Mouse (Mus musculus) liver, embryonic 12.5 days (tissue): ENCODE data around the gene Tbc1d14. TPM values are rescaled to one million over a fixed set of nuclear protein-coding genes. Genes with fewer than 3 reads are reported as not detected.
A peak's percentile ranks its signal among the peaks of the same experiment; 100 is the strongest.

ENCODE experiments used
- ATAC-seq: fragments of 200-750 bp; cut with Nextera tagmentation; 2 replicates; pipeline ENCODE4 v1.8.0; 2017; ENCODE audit warnings: moderate number of reproducible peaks, mild to moderate bottlenecking, moderate library complexity
- H3K27ac ChIP-seq: fragments of 300-500 bp; sonication (generic); 2 replicates; pipeline ENCODE4 v1.5.1; 2016; ENCODE audit warnings: mild to moderate bottlenecking
- H3K27me3 ChIP-seq: fragments of 300-500 bp; sonication (generic); replicated peaks from 2 replicates; pipeline ENCODE4 v1.6.1; 2016; ENCODE audit warnings: mild to moderate bottlenecking, moderate library complexity
- H3K36me3 ChIP-seq: fragments of 300-500 bp; sonication (generic); 2 replicates; pipeline ENCODE4 v1.6.1; 2016; ENCODE audit warnings: mild to moderate bottlenecking, moderate library complexity
- H3K4me1 ChIP-seq: fragments of 300-500 bp; sonication (generic); 2 replicates; pipeline ENCODE4 v1.6.1; 2016
- H3K4me2 ChIP-seq: fragments of 300-500 bp; sonication (generic); 2 replicates; pipeline ENCODE4 v1.6.1; 2016; ENCODE audit warnings: mild to moderate bottlenecking, moderate library complexity
- H3K4me3 ChIP-seq: fragments of 300-500 bp; sonication (generic); 2 replicates; pipeline ENCODE4 v1.5.1; 2016; ENCODE audit warnings: mild to moderate bottlenecking, moderate library complexity
- H3K9ac ChIP-seq: fragments of 300-500 bp; sonication (generic); 2 replicates; pipeline ENCODE4 v1.6.1; 2016; ENCODE audit warnings: mild to moderate bottlenecking, moderate library complexity
- H3K9me3 ChIP-seq: fragments of 300-500 bp; sonication (generic); replicated peaks from 2 replicates; pipeline ENCODE4 v1.6.1; 2016; ENCODE audit warnings: mild to moderate bottlenecking, moderate library complexity
- WGBS: fragments of 180-500 bp; shearing (Covaris S2); methylation state at CpG from one replicate; pipeline ENCODE4 v1.1.7; 2016; ENCODE audit not compliant: insufficient replicate concordance; 5-methylcytosine and 5-hydroxymethylcytosine counted together
- polyA plus RNA-seq: library from polyadenylated mRNA; unstranded; fragments of >200 nt; fragmentation: Nextera tagmentation; extraction: Ambion mirVana; gene quantifications from 2 replicates; pipeline ENCODE4 v1.2.1, GENCODE M21; 2016

Gene Tbc1d14
- polyA plus RNA-seq, 1 experiment from 2014 or later = 15.4 TPM

DNA sequence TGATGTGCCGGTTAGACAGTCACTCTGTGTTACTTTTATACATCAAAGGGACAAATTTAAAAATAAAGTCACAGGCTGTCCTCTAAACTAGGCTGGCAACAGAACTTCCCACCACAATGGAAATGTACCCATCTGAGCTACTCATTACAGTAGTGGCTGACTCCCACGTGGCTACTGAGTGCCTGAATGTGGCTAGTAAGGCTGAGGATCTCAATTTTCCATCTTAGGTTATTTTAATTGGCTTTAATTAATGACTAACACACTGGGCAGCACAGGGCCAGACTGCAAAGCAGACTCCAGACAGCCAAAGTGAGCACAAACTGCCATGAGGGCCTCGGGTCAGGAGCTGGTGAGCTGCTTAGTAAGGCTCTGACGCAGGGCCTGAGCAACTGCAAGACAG, 31.6 kb downstream of the Tbc1d14 start:
- no peak overlapping the region for H3K27ac ChIP-seq
- H3K9ac ChIP-seq = no peak overlapping the region
- no peak overlapping the region for H3K4me2 ChIP-seq
- H3K27me3 ChIP-seq = no peaks in the 10 kb centered on the region
- H3K36me3 ChIP-seq = no peaks in the 10 kb centered on the region
- no peak overlapping the region for H3K4me3 ChIP-seq
- WGBS = 79% methylated on average over 4 of the region's 4 CpGs
- ATAC-seq = no peak
- H3K9me3 ChIP-seq = no peaks in the 10 kb centered on the region
- peaks cover 66% of the 10 kb centered on the region for H3K4me1 ChIP-seq

DNA sequence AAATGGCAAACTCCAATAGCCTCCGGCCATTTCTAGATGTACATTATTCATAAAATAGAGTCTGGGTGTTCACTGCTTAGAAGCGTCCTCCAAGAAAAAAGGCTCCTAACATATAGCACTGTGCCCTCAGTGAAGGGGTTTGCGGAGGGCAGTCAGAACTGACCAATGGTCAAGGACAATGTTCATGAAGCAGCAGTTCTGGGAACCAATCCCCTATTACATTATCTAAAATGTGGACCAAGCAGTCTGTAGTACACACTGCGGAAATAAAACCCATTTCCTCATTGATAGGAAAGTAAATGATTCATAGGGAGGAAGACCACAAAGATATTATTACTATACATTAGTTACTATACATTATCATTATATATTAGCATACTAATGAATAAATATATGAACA, 32.6 kb downstream of the Tbc1d14 start:
- Histone ChIP-seq H3K4me2 (no peak overlapping the region), H3K27me3 (no peaks in the 10 kb centered on the region), H3K36me3 (no peaks in the 10 kb centered on the region), H3K9ac (no peak overlapping the region), H3K27ac (0 out of 2 replicates have a peak overlapping the region, but pooled peaks have one; percentile 54), H3K4me3 (no peak overlapping the region), H3K4me1 (peaks cover 62% of the 10 kb centered on the region), H3K9me3 (no peaks in the 10 kb centered on the region)
- 80% methylated on average over 4 of the region's 4 CpGs for WGBS
- ATAC-seq = no peak

- no peak for ATAC-seq
- Histone ChIP-seq H3K4me1 (peaks cover 54% of the 10 kb centered on the region), H3K9me3 (no peaks in the 10 kb centered on the region), H3K4me3 (no peak overlapping the region), H3K4me2 (no peak overlapping the region), H3K27me3 (no peaks in the 10 kb centered on the region), H3K9ac (no peak overlapping the region), H3K27ac (peak overlapping the region; percentile 54), H3K36me3 (no peaks in the 10 kb centered on the region)
- WGBS = 76% methylated on average over 6 of the region's 6 CpGs
Measured at GRCm38 (mm10) chr5:36559510-36560235, 33.4 kb downstream of the Tbc1d14 start.

- no peak overlapping the region for H3K27ac ChIP-seq
- no peak overlapping the region for H3K9ac ChIP-seq
- H3K36me3 ChIP-seq = no peaks in the 10 kb centered on the region
- ATAC-seq = no peak
- peaks cover 54% of the 10 kb centered on the region for H3K4me1 ChIP-seq
- H3K4me2 ChIP-seq = no peak overlapping the region
- H3K4me3 ChIP-seq = no peak overlapping the region
- H3K9me3 ChIP-seq = no peaks in the 10 kb centered on the region
- WGBS = 80% methylated on average over 5 of the region's 5 CpGs
- H3K27me3 ChIP-seq = no peaks in the 10 kb centered on the region
Measured at GRCm38 (mm10) chr5:36559106-36559505, 34.0 kb downstream of the Tbc1d14 start.

DNA sequence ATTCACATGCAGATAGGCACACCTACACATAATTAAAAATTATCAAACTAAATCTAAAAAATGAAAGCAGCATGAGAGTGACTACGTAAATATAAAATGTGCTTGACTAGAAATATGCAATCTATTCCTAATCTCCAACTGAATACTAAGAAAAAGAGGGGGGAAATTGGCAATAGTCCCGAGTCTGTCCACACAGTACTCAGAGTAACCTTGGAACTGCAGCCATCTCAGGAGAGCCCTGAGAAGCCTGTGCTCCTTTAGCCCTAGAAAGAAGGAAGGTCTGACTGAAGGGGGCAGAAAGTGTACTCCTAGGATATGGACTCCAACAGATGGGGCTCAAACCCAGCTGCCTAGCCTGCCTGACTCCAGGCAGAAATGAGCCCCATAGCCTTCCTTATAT, 34.5 kb downstream of the Tbc1d14 start:
- Histone ChIP-seq H3K27ac (no peak overlapping the region), H3K9ac (no peak overlapping the region), H3K4me1 (peaks cover 51% of the 10 kb centered on the region), H3K4me2 (no peak overlapping the region), H3K4me3 (no peak overlapping the region), H3K9me3 (no peaks in the 10 kb centered on the region), H3K27me3 (no peaks in the 10 kb centered on the region), H3K36me3 (no peaks in the 10 kb centered on the region)
- WGBS = 83% methylated on average over 2 of the region's 2 CpGs
- no peak for ATAC-seq

DNA sequence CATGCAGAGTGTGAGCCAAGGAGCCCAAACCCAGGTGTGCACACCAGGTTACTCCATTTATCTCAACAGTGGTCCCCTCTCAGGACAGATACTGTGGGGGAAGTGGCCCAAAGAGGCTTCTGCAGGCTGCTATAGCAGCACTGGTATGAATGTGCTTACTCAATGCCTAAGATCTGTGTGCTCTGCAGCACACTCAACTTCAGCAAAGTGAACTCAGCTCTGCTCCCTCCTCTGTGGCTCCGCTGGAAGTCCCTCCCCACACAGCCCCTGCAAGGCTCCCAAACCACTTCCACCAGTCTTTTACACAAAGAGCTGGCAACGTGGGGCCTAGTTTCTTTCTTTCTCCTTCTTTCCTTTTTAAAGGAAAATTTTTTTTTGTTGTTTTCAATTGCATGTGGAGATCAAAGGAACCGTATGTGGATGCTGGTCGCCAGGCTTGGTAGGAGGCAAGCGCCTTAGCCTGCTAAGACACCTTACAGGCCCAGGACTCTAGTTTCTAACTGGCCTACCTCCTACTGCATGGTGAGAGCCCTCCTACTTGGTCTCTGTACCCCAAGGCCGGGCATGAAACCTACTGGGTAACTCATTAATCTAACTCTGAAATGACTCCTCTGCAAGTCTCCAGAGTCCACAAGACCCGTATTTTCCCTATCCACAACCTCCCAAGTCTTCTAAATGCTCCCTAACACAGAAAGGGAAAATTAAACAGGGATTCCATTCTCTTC, 35.3 kb downstream of the Tbc1d14 start:
- 58% methylated on average over 7 of the region's 7 CpGs for WGBS
- Histone ChIP-seq H3K4me1 (peaks cover 49% of the 10 kb centered on the region), H3K27me3 (no peaks in the 10 kb centered on the region), H3K9me3 (no peaks in the 10 kb centered on the region), H3K9ac (0 out of 2 replicates have a peak overlapping the region, but pooled peaks have one; percentile 18), H3K36me3 (no peaks in the 10 kb centered on the region), H3K27ac (peak overlapping the region; percentile 61), H3K4me3 (no peak overlapping the region), H3K4me2 (no peak overlapping the region)
- peak; percentile 28; the same call in 1 of the 2 replicates for ATAC-seq

DNA sequence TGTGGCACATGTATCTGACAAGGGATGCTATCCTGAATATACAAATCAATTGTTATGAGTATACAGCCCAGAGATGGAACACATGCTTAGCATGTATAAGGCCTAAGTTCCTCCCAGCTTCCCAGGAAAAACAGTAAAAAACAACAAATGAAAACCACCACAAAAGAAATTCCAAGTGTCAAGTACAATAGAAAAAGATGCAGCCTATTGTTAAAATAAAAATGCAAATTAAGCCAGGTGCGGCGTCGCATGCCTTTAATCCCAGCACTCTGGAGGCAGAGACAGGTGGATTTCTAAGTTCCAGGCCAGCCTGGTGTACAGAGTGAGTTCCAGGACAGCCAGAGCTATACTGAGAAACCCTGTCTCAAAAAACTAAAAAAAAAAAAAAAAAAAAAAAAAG, 36.2 kb downstream of the Tbc1d14 start:
- no peak for ATAC-seq
- Histone ChIP-seq H3K4me3 (no peak overlapping the region), H3K27ac (no peak overlapping the region), H3K27me3 (no peaks in the 10 kb centered on the region), H3K9me3 (no peaks in the 10 kb centered on the region), H3K9ac (no peak overlapping the region), H3K4me2 (no peak overlapping the region), H3K36me3 (no peaks in the 10 kb centered on the region), H3K4me1 (peaks cover 41% of the 10 kb centered on the region)
- whole genome bisulfite sequencing = 90% methylated on average over 3 of the region's 3 CpGs

- no peaks in the 10 kb centered on the region for H3K36me3 ChIP-seq
- 74% methylated on average over 4 of the region's 4 CpGs for WGBS
- H3K4me2 ChIP-seq = no peak overlapping the region
- no peak overlapping the region for H3K27ac ChIP-seq
- H3K9me3 ChIP-seq = no peaks in the 10 kb centered on the region
- H3K9ac ChIP-seq = no peak overlapping the region
- no peaks in the 10 kb centered on the region for H3K27me3 ChIP-seq
- peaks cover 37% of the 10 kb centered on the region for H3K4me1 ChIP-seq
- no peak for ATAC-seq
- H3K4me3 ChIP-seq = no peak overlapping the region
Measured at GRCm38 (mm10) chr5:36556289-36556688, 36.8 kb downstream of the Tbc1d14 start.

GRCm38 (mm10) chr5:36554496-36554895, 38.6 kb downstream of the Tbc1d14 start:
- 70% methylated on average over 5 of the region's 5 CpGs for WGBS
- H3K36me3 ChIP-seq = no peaks in the 10 kb centered on the region
- H3K27ac ChIP-seq = no peak overlapping the region
- H3K4me1 ChIP-seq = peaks cover 29% of the 10 kb centered on the region
- no peaks in the 10 kb centered on the region for H3K27me3 ChIP-seq
- H3K4me2 ChIP-seq = no peak overlapping the region
- no peak for ATAC-seq
- H3K4me3 ChIP-seq = no peak overlapping the region
- H3K9me3 ChIP-seq = no peaks in the 10 kb centered on the region
- H3K9ac ChIP-seq = no peak overlapping the region

GRCm38 (mm10) chr5:36553886-36554285, 39.2 kb downstream of the Tbc1d14 start:
- Histone ChIP-seq H3K4me1 (peaks cover 28% of the 10 kb centered on the region), H3K4me2 (no peak overlapping the region), H3K27ac (no peak overlapping the region), H3K9me3 (no peaks in the 10 kb centered on the region), H3K9ac (no peak overlapping the region), H3K36me3 (no peaks in the 10 kb centered on the region), H3K4me3 (no peak overlapping the region), H3K27me3 (no peaks in the 10 kb centered on the region)
- no peak for ATAC-seq
- WGBS = 60% methylated on average over 4 of the region's 4 CpGs

- H3K4me3 ChIP-seq = no peak overlapping the region
- H3K4me2 ChIP-seq = no peak overlapping the region
- peaks cover 28% of the 10 kb centered on the region for H3K4me1 ChIP-seq
- no peak overlapping the region for H3K9ac ChIP-seq
- H3K36me3 ChIP-seq = no peaks in the 10 kb centered on the region
- ATAC-seq = no peak
- no peaks in the 10 kb centered on the region for H3K27me3 ChIP-seq
- H3K9me3 ChIP-seq = no peaks in the 10 kb centered on the region
- WGBS = 61% methylated on average over 2 of the region's 2 CpGs
- H3K27ac ChIP-seq = no peak overlapping the region
Measured at GRCm38 (mm10) chr5:36553056-36553606, 39.9 kb downstream of the Tbc1d14 start.

- Histone ChIP-seq H3K27me3 (no peaks in the 10 kb centered on the region), H3K9me3 (no peaks in the 10 kb centered on the region), H3K9ac (no peak overlapping the region), H3K4me2 (no peak overlapping the region), H3K4me3 (no peak overlapping the region), H3K4me1 (peaks cover 22% of the 10 kb centered on the region; the same call in 1 of the 2 replicates), H3K27ac (no peak overlapping the region), H3K36me3 (no peaks in the 10 kb centered on the region)
- WGBS = 84% methylated on average over 4 of the region's 4 CpGs
- ATAC-seq = no peak
Measured at GRCm38 (mm10) chr5:36552391-36552790, 40.7 kb downstream of the Tbc1d14 start.
